Mouse (Mus musculus) layer of hippocampus, adult 18-20 months (tissue): Measurements from ENCODE around the gene Vsx1. TPM values are rescaled to one million over a fixed set of nuclear protein-coding genes. Genes with fewer than 3 reads are reported as not detected.

Source experiments
- DNase-seq, 2 experiments: peaks; one replicate each; pipeline ENCODE4 v3.0.0; 2022; ENCODE audit warnings: low spot score in 2 of 2
- total RNA-seq, 2 experiments: library from RNA; stranded (reverse); gene quantifications; 2 replicates each; pipeline ENCODE4 v1.2.3; 2021

The Vsx1 gene
- total RNA-seq, 2 experiments from 2014 or later, result not detected

- DNase-seq, result no peak
Measured at GRCm38 (mm10) chr2:150646411-150647121, 42.6 kb downstream of the Vsx1 start.

GRCm38 (mm10) chr2:150645225-150645624, 43.9 kb downstream of the Vsx1 start:
- DNase-seq, result no peak

GRCm38 (mm10) chr2:150643726-150644415, 45.3 kb downstream of the Vsx1 start:
- DNase-seq, result peak; percentile 54 to 75

- DNase-seq, result no peak
Measured at GRCm38 (mm10) chr2:150643166-150643565, 46.0 kb downstream of the Vsx1 start.

GRCm38 (mm10) chr2:150638370-150638733, 50.8 kb downstream of the Vsx1 start:
- DNase-seq, result no peak

- no peak for DNase-seq
Measured at GRCm38 (mm10) chr2:150637702-150638369, 51.3 kb downstream of the Vsx1 start.

- no peak for DNase-seq
Measured at GRCm38 (mm10) chr2:150635877-150636446, 53.2 kb downstream of the Vsx1 start.

Other genes starting within 250 kb of the Vsx1 start
- 1 to 10 TPM; 7.9 to 9.4 TPM for gene Zfp442, start 237.9 kb downstream of the Vsx1 start, total RNA-seq
- gene Zfp345, start 204.3 kb downstream of the Vsx1 start, total RNA-seq, result under 1 TPM; 0.25 to 0.67 TPM
- under 1 TPM in 1 of 2 experiments, not detected in 1; 0.77 TPM for gene Cst7, start 118.9 kb downstream of the Vsx1 start, total RNA-seq
- 10 to 100 TPM; 52.6 to 53.3 TPM for gene Apmap, start 80.8 kb downstream of the Vsx1 start, total RNA-seq
- 10 to 100 TPM; 23.7 to 25.7 TPM for gene Acss1, start 20.9 kb downstream of the Vsx1 start, total RNA-seq
- gene Entpd6, start 59.7 kb upstream of the Vsx1 start, total RNA-seq, result 10 to 100 TPM; 68.1 to 69.5 TPM
- 100 to 1,000 TPM; 210 to 214 TPM for gene Pygb, start 97.4 kb upstream of the Vsx1 start, total RNA-seq
- 100 to 1,000 TPM; 324 to 341 TPM for gene Abhd12, start 215.4 kb upstream of the Vsx1 start, total RNA-seq
- 1 to 10 TPM; 1.6 to 2.7 TPM for gene Gins1, start 216.0 kb upstream of the Vsx1 start, total RNA-seq